Mouse (Mus musculus): ENCODE measurements around the gene Dop1a.

DNA sequence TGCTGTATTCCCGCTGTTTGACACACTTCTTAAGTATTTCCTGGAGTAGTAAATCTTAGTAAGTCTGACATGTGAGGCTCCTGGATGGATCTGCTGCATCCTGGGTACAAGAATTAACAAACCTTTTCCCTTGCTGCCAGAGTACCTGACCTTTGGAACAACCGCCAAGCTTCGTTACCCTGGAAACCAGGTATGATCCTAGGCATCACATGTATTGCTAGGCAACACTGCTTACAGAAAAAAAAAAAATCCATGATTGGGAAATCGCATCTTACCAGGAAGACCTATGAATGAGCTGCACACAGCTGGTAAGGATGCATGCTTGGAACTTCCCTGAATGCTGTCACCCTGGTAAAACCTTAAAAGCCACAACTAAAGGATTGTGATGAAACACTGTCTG is 24.7 kb upstream of the Dop1a start:
- TF ChIP-seq CTCF (IDR thresholded peaks at IDR 0.05; ENCODE audit: low read depth), result no peak
- TF ChIP-seq EP300 (optimal IDR thresholded peaks at IDR 0.05), result no peak
